Mouse (Mus musculus) intestine, embryonic 14.5 days (tissue): ENCODE measurements around the gene Spo11. TPM values are rescaled to one million over a fixed set of nuclear protein-coding genes. Genes with fewer than 3 reads are reported as not detected.
A peak's percentile ranks its signal among the peaks of the same experiment; 100 is the strongest.

Experiments
- ATAC-seq: fragments of 200-750 bp; cut with Nextera tagmentation; replicated peaks from 2 replicates; pipeline ENCODE4 v1.8.0; 2017; ENCODE audit warnings: low read depth, moderate number of reproducible peaks, moderate TSS enrichment, moderate library complexity; ENCODE audit not compliant: low FRiP score, low TSS enrichment
- DNase-seq: peaks from one replicate; pipeline ENCODE4 v3.0.0-alpha.2; 2018; ENCODE audit warnings: low spot score
- H3K27ac ChIP-seq: fragments of 300-500 bp; sonication (generic); 2 replicates; pipeline ENCODE4 v1.5.1; 2014; ENCODE audit warnings: low read depth, mild to moderate bottlenecking, control low read depth
- H3K27me3 ChIP-seq: fragments of 300-500 bp; sonication (generic); replicated peaks from 2 replicates; pipeline ENCODE4 v1.6.1; 2014; ENCODE audit warnings: low read length, control low read depth; ENCODE audit not compliant: control insufficient read depth, insufficient read depth
- H3K36me3 ChIP-seq: fragments of 300-500 bp; sonication (generic); 2 replicates; pipeline ENCODE4 v1.6.1; 2014; ENCODE audit warnings: low read length, control low read depth; ENCODE audit not compliant: control insufficient read depth, insufficient read depth
- H3K4me1 ChIP-seq: fragments of 300-500 bp; sonication (generic); replicated peaks from 2 replicates; pipeline ENCODE4 v1.6.1; 2014; ENCODE audit warnings: low read length, control low read depth, mixed read lengths; ENCODE audit not compliant: control insufficient read depth, insufficient read depth
- H3K4me2 ChIP-seq: fragments of 300-500 bp; sonication (generic); 2 replicates; pipeline ENCODE4 v1.6.1; 2014; ENCODE audit warnings: low read length
- H3K4me3 ChIP-seq: fragments of 300-500 bp; sonication (generic); 2 replicates; pipeline ENCODE4 v1.5.1; 2014; ENCODE audit warnings: low read depth, low read length, control low read depth, mixed read lengths
- H3K9ac ChIP-seq: fragments of 300-500 bp; sonication (generic); 2 replicates; pipeline ENCODE4 v1.6.1; 2014; ENCODE audit warnings: mild to moderate bottlenecking, low read length
- H3K9me3 ChIP-seq: fragments of 300-500 bp; sonication (generic); 2 replicates; pipeline ENCODE4 v1.6.1; 2016; ENCODE audit warnings: low read length, control low read depth; ENCODE audit not compliant: control insufficient read depth
- WGBS: fragments of 180-500 bp; shearing (Covaris S2); extraction: QIAGEN DNeasy Blood & Tissue Kit; methylation state at CpG from one replicate; pipeline ENCODE4 v1.1.7; 2014; 5-methylcytosine and 5-hydroxymethylcytosine counted together
- polyA plus RNA-seq: library from polyadenylated mRNA; unstranded; fragments of >200 nt; fragmentation: Nextera tagmentation; extraction: Ambion mirVana; gene quantifications from 2 replicates; pipeline ENCODE4 v1.2.1, GENCODE M21; 2014

Gene Spo11
- polyA plus RNA-seq, 1 experiment from 2014 or later: not detected

DNA sequence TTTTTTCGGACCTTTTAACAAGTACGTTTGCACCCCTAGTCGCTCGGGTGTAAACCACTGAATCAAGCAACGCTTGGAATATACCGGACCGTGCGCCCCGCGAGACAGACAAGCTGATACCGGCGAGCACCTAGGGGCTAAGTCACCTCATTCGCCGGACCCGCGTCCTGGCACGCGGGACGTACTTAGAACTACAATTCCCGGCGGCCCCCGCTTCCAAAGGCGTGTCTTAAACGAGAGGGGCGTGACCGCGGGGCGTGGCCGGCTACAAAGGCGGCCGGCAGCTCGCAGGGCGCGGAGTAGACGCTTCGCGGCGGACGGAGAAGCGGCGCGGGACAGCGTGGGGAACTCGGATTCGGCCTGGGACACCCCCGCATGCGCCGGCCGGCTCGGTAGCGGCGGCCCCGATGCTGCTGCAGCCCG, 44.1 kb downstream of the Spo11 start:
- ATAC-seq (peak; percentile 69), DNase-seq (peak; percentile 96)
- peak overlapping the region; percentile 65 for H3K9ac ChIP-seq
- peak overlapping the region; percentile 75 for H3K27ac ChIP-seq
- peak overlapping the region; percentile 75 for H3K4me2 ChIP-seq
- no peaks in the 10 kb centered on the region for H3K36me3 ChIP-seq
- H3K9me3 ChIP-seq: no peaks in the 10 kb centered on the region
- H3K4me3 ChIP-seq: peak overlapping the region; percentile 83
- H3K4me1 ChIP-seq: peaks cover 30% of the 10 kb centered on the region
- H3K27me3 ChIP-seq: peaks cover 8% of the 10 kb centered on the region
- under 1% methylated on average over 54 of the region's 54 CpGs for WGBS

GRCm38 (mm10) chr2:173022056-173022681, 44.7 kb downstream of the Spo11 start:
- WGBS: under 1% methylated on average over 51 of the region's 51 CpGs

GRCm38 (mm10) chr2:173022813-173023212, 45.3 kb downstream of the Spo11 start:
- H3K9ac ChIP-seq: peak overlapping the region; percentile 65
- H3K36me3 ChIP-seq: peaks cover 3% of the 10 kb centered on the region
- no peak for DNase-seq
- no peak overlapping the region for H3K27ac ChIP-seq
- peaks cover 30% of the 10 kb centered on the region for H3K4me1 ChIP-seq
- no peaks in the 10 kb centered on the region for H3K9me3 ChIP-seq
- ATAC-seq: no peak
- peaks cover 8% of the 10 kb centered on the region for H3K27me3 ChIP-seq
- H3K4me3 ChIP-seq: peak overlapping the region; percentile 83
- 33% methylated on average over 10 of the region's 10 CpGs for WGBS
- H3K4me2 ChIP-seq: peak overlapping the region; percentile 75

More at GRCm38 (mm10) chr2:173022056-173022681, 44.7 kb downstream of the Spo11 start:
- ATAC-seq (peak; percentile 18), DNase-seq (peak; percentile 83)
- H3K4me3 ChIP-seq: peak overlapping the region; percentile 83
- peak overlapping the region; percentile 65 for H3K9ac ChIP-seq
- H3K27ac ChIP-seq: peak overlapping the region; percentile 75
- H3K9me3 ChIP-seq: no peaks in the 10 kb centered on the region
- H3K36me3 ChIP-seq: no peaks in the 10 kb centered on the region
- H3K4me2 ChIP-seq: peak overlapping the region; percentile 75
- peaks cover 8% of the 10 kb centered on the region for H3K27me3 ChIP-seq
- H3K4me1 ChIP-seq: peaks cover 30% of the 10 kb centered on the region

DNA sequence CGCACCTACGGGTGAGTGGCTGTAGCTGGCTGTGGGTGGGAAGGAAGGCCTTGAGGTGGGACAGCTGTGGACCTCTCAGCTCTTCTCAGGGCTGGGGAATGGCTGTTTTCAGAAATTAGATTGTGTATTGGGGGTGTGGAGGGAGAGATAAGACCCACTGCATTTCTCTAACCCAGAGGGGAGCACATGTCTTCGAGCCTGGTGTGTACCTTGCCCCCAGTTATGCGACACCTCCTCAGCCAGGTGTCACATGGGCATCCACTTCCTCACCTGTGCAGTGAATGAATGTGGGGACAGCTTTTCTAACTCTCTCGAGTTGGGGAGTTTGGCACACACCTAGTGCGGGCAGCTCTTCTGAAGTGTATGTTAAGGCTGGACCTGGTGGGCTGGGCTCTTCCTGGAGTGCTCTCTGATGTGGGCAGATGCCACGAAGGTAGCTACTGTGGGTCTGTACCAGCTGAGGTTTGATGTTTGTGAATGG, 45.9 kb downstream of the Spo11 start:
- H3K4me2 ChIP-seq: peak overlapping the region; percentile 75
- H3K4me1 ChIP-seq: peaks cover 30% of the 10 kb centered on the region
- no peak overlapping the region for H3K27ac ChIP-seq
- WGBS: 79% methylated on average over 7 of the region's 7 CpGs
- H3K36me3 ChIP-seq: peaks cover 7% of the 10 kb centered on the region
- H3K9ac ChIP-seq: no peak overlapping the region; the same call in 1 of the 2 replicates
- no peaks in the 10 kb centered on the region for H3K9me3 ChIP-seq
- no peak for DNase-seq
- ATAC-seq: no peak
- H3K27me3 ChIP-seq: peaks cover 8% of the 10 kb centered on the region
- H3K4me3 ChIP-seq: peak overlapping the region; percentile 83

DNA sequence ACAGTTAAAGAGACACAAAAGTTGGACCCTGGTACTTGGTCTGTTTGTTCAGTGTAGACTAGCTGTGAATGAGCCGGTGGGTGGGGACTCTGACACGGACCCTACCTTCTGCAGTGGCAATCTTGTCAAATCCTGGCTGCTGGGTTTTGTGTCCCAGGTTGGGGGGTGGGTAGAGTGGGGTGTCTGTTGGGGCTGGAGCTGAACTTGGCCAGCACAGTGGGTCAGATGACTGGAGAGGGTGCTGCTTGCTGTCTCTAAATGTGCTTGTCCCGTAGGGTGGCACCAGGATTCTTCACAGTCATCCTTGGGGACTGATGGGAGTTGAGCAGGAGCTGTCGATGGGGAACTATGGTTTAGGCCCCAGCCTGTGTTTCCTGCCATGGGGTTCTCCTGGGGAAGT, 46.5 kb downstream of the Spo11 start:
- H3K4me1 ChIP-seq: peaks cover 30% of the 10 kb centered on the region
- peak overlapping the region; percentile 75 for H3K4me2 ChIP-seq
- H3K9me3 ChIP-seq: no peaks in the 10 kb centered on the region
- H3K36me3 ChIP-seq: peaks cover 12% of the 10 kb centered on the region
- no peak for ATAC-seq
- no peak overlapping the region for H3K9ac ChIP-seq
- peaks cover 8% of the 10 kb centered on the region for H3K27me3 ChIP-seq
- no peak for DNase-seq
- H3K27ac ChIP-seq: no peak overlapping the region
- 75% methylated on average over 4 of the region's 4 CpGs for WGBS
- H3K4me3 ChIP-seq: 0 out of 2 replicates have a peak overlapping the region, but pooled peaks have one; percentile 4

- Histone ChIP-seq H3K27me3 (peaks cover 8% of the 10 kb centered on the region), H3K9me3 (no peaks in the 10 kb centered on the region), H3K27ac (no peak overlapping the region; the same call in 1 of the 2 replicates), H3K4me3 (no peak overlapping the region), H3K36me3 (peaks cover 14% of the 10 kb centered on the region), H3K4me2 (peak overlapping the region; percentile 75), H3K9ac (no peak overlapping the region), H3K4me1 (peaks cover 29% of the 10 kb centered on the region)
- ATAC-seq (no peak), DNase-seq (no peak)
- WGBS: 78% methylated on average over 8 of the region's 8 CpGs
Measured at GRCm38 (mm10) chr2:173024392-173024791, 46.9 kb downstream of the Spo11 start.

- 31% methylated on average over 4 of the region's 4 CpGs for WGBS
- H3K4me2 ChIP-seq: no peak overlapping the region
- no peak for ATAC-seq
- H3K4me1 ChIP-seq: peaks cover 26% of the 10 kb centered on the region
- H3K9me3 ChIP-seq: no peaks in the 10 kb centered on the region
- H3K9ac ChIP-seq: no peak overlapping the region
- H3K36me3 ChIP-seq: peaks cover 16% of the 10 kb centered on the region
- H3K27me3 ChIP-seq: peaks cover 8% of the 10 kb centered on the region
- DNase-seq: no peak
- H3K4me3 ChIP-seq: no peak overlapping the region
- no peak overlapping the region for H3K27ac ChIP-seq
Measured at GRCm38 (mm10) chr2:173024938-173025337, 47.4 kb downstream of the Spo11 start.

DNA sequence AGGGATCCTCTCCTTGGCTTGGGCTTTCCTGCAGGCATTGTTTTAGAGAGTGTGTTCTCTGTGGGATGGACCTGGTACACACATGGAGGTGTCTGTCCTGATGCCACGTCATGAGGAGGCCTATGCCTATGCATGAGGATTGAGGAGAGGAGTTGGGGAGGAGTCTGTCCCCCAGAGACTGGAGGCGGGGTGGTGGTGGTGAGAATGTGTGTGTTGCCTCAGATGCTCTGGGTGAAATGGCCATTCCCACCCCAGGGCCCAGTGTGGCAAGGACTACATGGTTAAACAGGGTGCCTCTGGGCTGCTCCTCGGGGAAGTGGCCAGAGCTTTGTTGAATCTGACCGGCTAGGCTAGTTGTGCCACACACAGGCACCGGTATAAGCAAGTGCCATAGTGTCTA, 48.8 kb downstream of the Spo11 start:
- WGBS: 76% methylated on average over 5 of the region's 5 CpGs
- no peaks in the 10 kb centered on the region for H3K27me3 ChIP-seq
- H3K9ac ChIP-seq: no peak overlapping the region
- no peaks in the 10 kb centered on the region for H3K9me3 ChIP-seq
- peaks cover 26% of the 10 kb centered on the region for H3K36me3 ChIP-seq
- no peak overlapping the region for H3K4me3 ChIP-seq
- no peak overlapping the region for H3K27ac ChIP-seq
- peaks cover 26% of the 10 kb centered on the region for H3K4me1 ChIP-seq
- ATAC-seq: no peak
- H3K4me2 ChIP-seq: no peak overlapping the region
- DNase-seq: no peak

GRCm38 (mm10) chr2:173026688-173027131, 49.2 kb downstream of the Spo11 start:
- ATAC-seq (0 out of 2 replicates have a peak, but pooled peaks have one; percentile 10), DNase-seq (no peak)
- Histone ChIP-seq H3K27ac (no peak overlapping the region), H3K27me3 (no peaks in the 10 kb centered on the region), H3K4me1 (peaks cover 26% of the 10 kb centered on the region), H3K9ac (no peak overlapping the region), H3K4me2 (no peak overlapping the region), H3K4me3 (no peak overlapping the region), H3K36me3 (peaks cover 30% of the 10 kb centered on the region), H3K9me3 (no peaks in the 10 kb centered on the region)
- WGBS: 54% methylated on average over 3 of the region's 3 CpGs
